Mouse (Mus musculus) neutrophil, adult 5-6 weeks (primary cell): Measurements from ENCODE around the gene Pigs. TPM values are rescaled to one million over a fixed set of nuclear protein-coding genes. Genes with fewer than 3 reads are reported as not detected.

Experiments used
- ATAC-seq: fragments of 151-379, 151-347 bp; 2 replicates; pipeline ENCODE4 v1.8.0; 2017; ENCODE audit warnings: mild to moderate bottlenecking, moderate TSS enrichment; ENCODE audit not compliant: insufficient number of reproducible peaks, poor library complexity, low FRiP score, severe bottlenecking; ENCODE audit errors: extremely low read depth
- total RNA-seq: library from RNA; stranded (forward); fragments of 200-1000 nt; gene quantifications from 2 replicates; pipeline ENCODE4 v1.2.3, GENCODE M21; 2017

Gene Pigs
- total RNA-seq, 1 experiment from 2014 or later: 21.1 TPM

- 0 out of 2 replicates have a peak, but pooled peaks have one; percentile 18 for ATAC-seq
Observed at GRCm38 (mm10) chr11:78355471-78356238, 27.4 kb downstream of the Pigs start.

DNA sequence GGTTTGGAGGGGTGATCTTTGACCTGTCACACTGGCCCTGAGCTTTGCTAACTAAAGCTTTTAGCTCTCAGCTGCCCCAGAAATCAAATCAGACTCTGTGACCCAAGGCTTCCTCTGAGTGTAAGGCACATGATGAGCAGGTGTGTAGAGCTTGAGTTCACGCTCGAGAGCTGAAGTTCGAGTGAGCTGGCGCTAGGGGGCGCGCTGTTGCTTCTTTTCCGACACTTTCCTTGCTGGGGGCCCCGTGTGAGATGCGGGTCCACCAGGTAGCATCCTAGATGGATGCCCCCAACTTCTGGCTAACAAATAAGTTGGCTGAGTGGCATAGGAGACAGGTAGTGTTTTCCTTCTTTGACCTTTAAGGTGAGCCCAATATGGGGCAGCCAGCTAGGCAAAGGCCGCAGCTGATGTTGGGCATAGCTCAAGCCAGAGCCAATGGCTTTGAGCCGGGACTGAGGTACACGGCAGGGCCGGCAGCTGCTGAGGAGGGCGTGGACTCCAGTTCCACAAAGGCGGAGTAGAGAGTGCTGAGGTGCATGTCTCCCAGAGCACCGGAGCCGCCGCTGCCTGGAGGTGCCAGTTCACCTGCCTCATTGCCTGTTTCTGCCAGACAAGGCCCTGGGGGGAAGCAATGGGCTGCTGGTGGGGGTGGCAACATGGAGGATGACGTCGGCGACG is 30.3 kb downstream of the Pigs start:
- ATAC-seq: no peak

- ATAC-seq: peak; percentile 67
Observed at GRCm38 (mm10) chr11:78360125-78360788, 32.0 kb downstream of the Pigs start.

- no peak for ATAC-seq
Observed at GRCm38 (mm10) chr11:78360789-78361131, 32.5 kb downstream of the Pigs start.

- no peak for ATAC-seq
Observed at GRCm38 (mm10) chr11:78363309-78364007, 35.2 kb downstream of the Pigs start.

DNA sequence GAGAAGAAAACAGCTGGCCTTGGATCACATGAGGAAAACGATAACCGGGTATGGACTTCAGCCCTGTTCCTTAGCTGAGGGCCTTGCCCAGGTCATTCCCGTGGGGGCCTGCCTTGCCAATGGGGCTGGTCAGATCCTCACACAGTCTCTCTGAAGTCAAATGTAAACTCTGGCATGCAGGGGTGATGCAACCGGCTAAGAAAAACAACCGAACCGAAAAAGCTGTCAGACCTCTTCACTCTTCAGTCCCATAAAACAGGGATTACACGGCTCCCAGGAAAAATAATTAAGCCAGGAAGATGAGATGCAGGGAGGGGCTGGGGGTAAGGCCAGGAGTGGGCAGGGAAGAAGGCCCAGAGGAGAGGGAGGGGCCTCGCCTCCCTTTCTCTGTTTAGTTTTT is 35.9 kb downstream of the Pigs start:
- no peak for ATAC-seq

GRCm38 (mm10) chr11:78367456-78368225 is 39.4 kb downstream of the Pigs start:
- no peak for ATAC-seq

- no peak for ATAC-seq
Observed at GRCm38 (mm10) chr11:78370389-78370788, 42.2 kb downstream of the Pigs start.

DNA sequence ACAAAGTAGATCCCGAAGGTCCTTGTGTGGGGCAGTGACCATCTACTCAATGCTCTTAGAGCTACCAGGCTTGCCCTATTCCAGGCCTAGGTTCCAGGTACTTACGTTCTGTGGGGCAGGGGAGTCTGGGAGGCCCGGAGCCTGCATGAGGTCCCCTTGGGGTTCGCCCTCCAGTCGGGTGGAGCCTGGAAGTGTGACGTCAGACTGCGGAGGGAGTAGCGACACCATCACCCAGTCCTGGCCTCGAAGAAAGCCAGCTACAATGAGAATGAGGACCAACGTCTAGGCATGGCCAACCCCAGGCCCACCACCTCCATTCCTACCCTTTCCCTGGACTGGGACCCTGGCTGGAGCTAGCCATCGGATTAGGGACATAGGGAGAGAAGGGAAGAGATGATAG is 43.5 kb downstream of the Pigs start:
- ATAC-seq: no peak

DNA sequence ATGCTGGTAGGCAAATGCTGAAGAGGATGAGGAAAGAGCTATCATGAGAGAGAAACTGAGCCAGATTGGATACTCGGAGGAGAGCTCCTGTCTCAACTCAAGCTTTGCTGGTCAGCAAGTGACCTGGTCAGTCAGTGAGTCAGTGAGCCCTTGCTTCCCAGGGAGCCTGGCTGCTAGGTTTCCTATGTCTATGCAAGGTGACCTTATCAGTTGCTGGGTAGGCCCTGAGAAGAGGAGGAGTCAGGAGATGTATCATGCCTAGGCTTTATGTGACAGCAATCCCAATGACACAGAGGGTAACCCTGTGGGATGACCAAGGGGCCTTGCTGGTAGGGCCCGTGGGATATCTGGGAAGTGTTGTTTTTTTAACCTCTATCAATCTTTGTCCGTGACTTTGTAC is 44.0 kb downstream of the Pigs start:
- no peak for ATAC-seq

DNA sequence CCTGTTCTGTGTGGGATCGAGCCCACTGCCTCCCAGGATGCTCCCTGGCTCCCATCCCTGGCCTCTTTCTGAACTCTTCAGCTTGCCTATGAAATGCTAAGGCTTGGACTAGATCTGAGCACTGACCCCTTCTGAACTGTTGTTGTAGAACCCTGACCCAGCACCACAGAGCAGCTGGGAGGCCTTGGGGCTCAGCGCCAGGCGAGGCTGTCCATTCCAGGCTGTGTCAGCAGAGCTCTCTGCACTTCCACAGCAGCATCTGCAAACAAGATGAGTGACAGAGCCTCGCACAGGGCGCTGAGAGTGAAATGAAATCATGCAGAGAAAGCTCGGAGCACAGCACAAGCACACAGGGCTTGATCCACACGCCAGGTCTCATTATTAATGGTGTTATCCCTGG is 44.4 kb downstream of the Pigs start:
- ATAC-seq: no peak

DNA sequence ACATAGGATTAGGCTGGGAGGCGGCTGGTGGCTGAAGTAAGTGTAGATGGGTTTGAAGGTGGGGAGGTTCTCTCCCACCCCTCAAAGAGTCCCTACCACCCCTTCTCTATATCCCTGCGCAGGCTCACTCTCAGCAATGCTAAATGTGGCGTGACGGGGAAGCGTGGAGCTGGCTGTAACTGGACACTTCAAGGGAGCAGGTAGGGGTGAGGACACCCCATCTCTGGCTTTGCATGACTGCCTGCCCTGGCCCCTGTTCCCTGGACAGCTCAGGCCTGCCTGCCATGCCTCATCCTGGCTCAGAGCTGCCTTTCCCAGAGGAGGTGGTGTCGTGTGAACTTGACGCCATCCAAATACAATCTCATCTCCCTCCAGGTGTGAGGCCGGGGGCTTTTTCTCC is 45.9 kb downstream of the Pigs start:
- ATAC-seq: no peak

DNA sequence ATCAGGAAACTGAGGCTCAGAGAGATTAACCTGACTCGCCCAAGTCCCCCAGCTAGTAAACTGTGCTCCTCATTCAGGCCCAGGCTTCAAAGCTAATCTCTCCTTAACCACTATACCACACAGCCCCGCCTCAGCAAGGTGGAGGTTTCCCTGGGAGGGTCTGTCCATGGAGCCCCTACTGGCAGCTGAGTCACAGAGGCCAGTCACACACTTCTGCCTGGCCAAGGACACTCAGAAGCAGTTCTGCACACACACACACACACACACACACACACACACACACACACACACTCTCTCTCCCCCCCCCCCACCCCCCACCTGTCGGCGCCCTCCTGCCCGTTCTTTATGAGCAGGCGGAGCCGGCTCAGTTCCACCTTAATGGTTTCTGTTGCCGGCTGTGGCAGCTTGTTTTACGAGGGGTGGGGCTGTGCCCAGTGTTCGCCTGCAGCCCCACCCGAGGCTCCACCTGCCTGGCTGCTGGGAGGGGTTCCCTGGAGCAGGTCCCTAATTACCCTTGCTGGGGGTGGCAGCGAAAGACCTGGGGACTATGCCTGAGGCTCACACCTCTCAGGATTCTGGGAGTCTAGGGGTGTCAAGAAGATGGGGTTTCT is 49.4 kb downstream of the Pigs start:
- ATAC-seq: no peak

GRCm38 (mm10) chr11:78380351-78380750 is 52.1 kb downstream of the Pigs start:
- ATAC-seq: no peak

DNA sequence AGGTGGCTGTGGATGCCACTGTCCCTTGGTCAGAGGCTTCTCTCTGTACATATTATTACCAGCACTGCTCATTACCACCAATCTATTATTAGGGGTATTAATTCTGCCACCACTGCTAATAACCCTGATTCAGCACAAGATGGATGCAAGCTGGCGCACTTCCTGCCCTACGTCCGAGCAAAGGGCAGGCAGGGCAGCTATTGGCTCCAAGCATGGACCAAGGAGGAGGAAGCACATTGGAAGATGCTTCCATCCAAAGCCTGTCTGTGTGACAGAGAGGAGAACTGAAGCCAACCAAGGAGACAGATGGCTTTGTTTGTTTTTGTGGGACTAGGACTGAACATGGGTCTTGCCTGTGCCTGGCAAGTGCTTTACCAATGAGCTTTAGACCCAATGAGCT is 52.8 kb downstream of the Pigs start:
- no peak for ATAC-seq

DNA sequence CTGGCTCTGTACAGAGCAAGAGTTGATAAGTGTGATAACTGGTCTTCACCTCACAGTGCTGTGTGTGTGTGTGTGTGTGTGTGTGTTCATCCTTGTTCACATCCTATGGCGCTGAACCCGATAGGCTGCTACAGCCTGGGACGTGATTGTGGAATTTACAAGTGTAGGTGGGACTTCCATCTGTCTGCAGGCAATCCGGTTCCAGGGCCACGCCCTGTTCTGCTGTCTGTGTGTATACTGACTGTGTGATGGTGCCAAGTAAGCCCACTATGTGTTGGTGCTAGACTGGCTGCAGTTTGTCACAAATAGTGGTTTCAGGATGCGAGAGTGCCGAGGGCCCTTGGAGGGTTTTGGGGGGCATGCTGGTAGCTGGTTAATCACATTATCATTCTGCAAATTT is 54.1 kb downstream of the Pigs start:
- ATAC-seq: no peak

DNA sequence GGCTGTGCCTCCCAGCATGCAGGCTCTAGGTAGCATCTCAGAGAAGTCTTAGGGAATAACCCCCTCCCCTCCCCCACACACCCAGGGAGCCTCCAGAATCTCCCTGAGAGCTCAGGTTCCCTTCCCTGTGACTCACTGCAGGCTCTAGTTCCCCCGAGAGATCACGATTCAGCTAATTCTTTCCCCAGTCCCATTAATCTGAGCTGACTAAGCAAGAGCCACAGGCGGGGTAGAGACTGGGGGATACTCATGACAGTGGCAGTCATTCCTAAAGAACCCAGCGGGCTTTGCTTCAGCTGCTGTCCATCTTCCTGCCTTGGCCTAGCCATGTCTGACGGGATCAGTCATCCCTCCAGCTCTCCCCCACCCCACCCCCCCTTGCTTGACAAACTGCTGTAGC is 54.5 kb downstream of the Pigs start:
- no peak for ATAC-seq

DNA sequence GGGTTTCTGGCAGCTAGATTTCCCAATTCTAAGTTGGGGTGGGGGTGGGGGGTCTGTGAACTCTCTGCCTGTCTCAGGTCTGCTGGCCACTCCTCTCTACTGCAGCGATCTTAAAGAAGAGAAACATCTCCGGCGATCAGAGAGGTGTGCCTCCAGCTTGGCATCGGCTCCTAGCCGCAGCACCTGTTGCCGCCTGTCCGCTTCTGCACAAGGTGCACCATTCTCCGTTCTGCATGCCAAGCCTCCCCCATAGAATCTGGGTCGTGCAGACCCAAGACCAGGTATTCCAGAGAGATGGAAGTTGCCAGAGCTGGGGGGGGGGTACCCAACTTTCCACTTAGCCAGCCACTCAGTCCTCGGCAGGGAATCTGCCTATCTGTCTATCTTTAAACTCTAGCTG is 57.6 kb downstream of the Pigs start:
- no peak for ATAC-seq
